Mouse (Mus musculus): ENCODE measurements around the gene Cyp26c1.

GRCm38 (mm10) chr19:37740043-37740442 is 54.7 kb downstream of the Cyp26c1 start:
- TF ChIP-seq POLR2A (IDR thresholded peaks at IDR 0.05; ENCODE audit: control insufficient read depth, low read depth, low read length) (no peak), CTCF (IDR thresholded peaks at IDR 0.05; ENCODE audit: control insufficient read depth, insufficient read depth, insufficient replicate concordance, low read depth, low read length) (no peak)

All from testis, adult 2 months (tissue).